Mouse (Mus musculus) ovary, postnatal 36 days (tissue): ENCODE measurements at regions not wholly inside any gene's neighbourhood (a gene's known extent, or its start where the extent isn't known, plus 50 kb on each side); places are given as distances from the start of the nearest gene placed in this dataset.

Source experiments
- DNase-seq: peaks from one replicate; pipeline ENCODE4 v3.0.0; 2022; ENCODE audit warnings: low spot score, mixed read lengths

DNA sequence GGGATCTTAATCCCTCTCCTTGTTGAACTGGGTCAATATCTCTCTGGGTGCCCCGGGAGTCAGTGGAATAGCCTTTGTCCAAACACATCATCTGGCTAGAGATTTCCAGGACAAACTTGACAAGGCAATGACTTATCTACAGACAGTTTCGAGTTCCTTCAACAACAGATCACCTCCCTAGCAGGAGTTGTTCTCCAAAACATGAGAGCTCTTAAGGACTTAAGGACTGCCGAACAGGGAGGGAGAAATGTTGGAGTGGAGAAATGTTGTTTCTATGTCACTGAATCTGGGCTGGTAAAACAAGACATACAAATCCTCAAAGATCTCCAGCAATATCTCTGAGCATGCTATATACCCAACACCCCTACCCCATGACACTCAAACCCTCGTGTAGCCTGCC lies 59.7 kb upstream of the Cox10 start:
- no peak for DNase-seq

DNA sequence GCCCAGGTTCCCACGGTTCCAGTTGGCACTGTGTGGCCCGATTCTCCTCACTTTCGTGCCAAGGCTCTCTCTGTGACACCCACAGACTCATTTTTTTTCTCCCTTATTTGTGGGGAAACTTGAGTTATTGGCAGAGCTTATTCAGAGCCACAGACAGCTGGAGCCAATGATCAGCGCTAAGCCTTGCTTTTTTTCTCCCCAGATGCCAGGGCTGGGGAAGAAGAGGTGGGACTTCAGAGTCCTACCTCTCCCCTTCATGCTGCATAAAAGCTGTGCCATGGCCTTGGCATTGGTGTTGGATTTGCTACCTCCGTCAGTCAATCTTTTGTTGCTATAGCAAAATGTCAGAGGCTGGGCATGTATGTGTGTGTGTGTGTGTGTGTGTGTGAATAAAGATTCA lies 56.5 kb upstream of the Cox10 start:
- DNase-seq = no peak

GRCm38 (mm10) chr11:64135308-64135591 lies 56.0 kb upstream of the Cox10 start:
- no peak for DNase-seq

DNA sequence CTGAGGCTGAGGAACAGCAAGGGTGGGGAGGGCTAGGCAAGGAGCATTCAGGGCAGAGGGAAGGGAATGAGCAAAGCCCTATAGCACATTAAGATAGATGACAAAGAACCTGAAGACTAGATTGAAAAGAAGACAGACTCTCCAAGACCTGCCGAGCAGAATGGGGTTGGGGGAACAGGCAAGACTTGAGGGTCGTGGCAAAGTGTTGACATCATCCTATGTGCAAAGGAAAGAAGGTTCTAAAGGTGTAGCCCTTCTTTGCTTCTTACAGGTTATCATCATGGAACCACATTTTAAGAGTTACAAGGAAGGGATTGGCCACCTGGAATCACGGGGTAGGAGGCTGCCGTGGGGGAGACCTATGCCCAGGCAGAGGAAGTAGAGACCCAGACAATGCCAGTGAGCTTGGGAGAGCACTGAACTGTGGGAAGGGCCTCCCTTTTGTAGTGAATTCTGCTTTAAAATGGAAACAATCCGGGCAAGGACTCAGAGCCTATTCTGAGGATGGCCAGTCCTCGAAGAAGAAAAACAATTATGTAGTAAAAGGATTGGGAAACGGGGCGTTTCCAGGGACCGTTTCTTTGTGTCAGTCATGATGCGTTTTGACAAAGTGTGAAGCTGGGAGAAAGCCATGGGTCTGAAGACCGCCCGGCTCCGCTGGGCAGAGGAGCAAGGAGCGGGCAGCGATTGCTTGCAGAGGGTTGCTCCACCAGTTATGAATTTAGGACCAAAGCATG lies 55.5 kb upstream of the Cox10 start:
- no peak for DNase-seq
